Mouse (Mus musculus): ENCODE measurements around the gene Srpk1. TPM values are rescaled to one million over a fixed set of nuclear protein-coding genes. Genes with fewer than 3 reads are reported as not detected.

The Srpk1 gene
- polyA plus RNA-seq, 1 experiment, result 167 TPM

DNA sequence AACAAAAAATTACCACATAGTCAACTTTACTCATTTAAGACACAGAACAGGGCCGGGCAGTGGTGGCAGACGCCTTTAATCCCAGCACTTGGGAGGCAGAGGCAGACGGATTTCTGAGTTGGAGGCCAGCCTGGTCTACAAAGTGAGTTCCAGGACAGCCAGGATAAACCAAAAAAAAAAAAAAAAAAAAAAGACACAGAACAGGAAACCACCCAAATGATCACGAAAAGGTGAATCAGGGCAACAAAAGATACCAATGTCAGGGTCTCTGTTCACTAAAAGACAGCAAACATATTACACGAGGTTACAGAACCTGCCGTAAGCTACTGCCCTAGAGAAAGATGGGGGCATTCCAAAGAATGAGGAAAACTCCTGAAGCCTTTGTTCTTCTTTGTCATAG, 9.4 kb downstream of the Srpk1 start:
- Histone ChIP-seq H3K36me3 (ENCODE audit: control insufficient read depth, insufficient read depth, low read length) (no peaks in the 10 kb centered on the region), H3K27ac (ENCODE audit: control insufficient read depth, insufficient read depth, low read depth, low read length) (no peak overlapping the region), H3K4me1 (ENCODE audit: control insufficient read depth, insufficient read depth, low read length) (no peaks in the 10 kb centered on the region), H3K27me3 (ENCODE audit: control insufficient read depth, insufficient read depth, low read length) (no peaks in the 10 kb centered on the region), H3K4me3 (ENCODE audit: control insufficient read depth, low read depth, low read length) (no peak overlapping the region)
- no peak for TF ChIP-seq POLR2A (IDR thresholded peaks at IDR 0.05; ENCODE audit: control insufficient read depth, low read depth, low read length)

DNA sequence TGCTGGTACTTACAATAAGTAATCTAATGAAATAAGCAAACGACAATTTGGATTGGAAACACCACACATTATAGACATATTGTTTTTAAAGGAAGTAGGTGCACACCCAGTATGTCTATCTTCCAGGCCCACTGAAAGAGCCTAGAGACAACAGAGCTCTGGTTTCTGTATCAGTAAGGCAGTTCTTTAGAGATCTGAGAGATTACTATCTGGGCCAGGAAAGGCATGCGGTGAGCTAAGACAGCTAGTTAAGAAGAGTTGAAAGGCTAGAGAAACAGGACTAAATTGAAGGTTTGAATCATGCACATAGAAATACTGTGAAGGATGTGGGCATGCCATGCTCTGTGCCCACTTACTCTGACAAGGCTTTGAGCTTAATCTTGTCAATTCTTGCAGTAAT, 9.9 kb downstream of the Srpk1 start:
- H3K4me1 ChIP-seq (ENCODE audit: control insufficient read depth, insufficient read depth, low read length), result no peaks in the 10 kb centered on the region
- no peaks in the 10 kb centered on the region; the same call in none of the 2 replicates for H3K36me3 ChIP-seq (ENCODE audit: control insufficient read depth, insufficient read depth, low read length)
- no peaks in the 10 kb centered on the region for H3K27me3 ChIP-seq (ENCODE audit: control insufficient read depth, insufficient read depth, low read length)
- H3K27ac ChIP-seq (ENCODE audit: control insufficient read depth, insufficient read depth, low read depth, low read length), result no peak overlapping the region
- H3K4me3 ChIP-seq (ENCODE audit: control insufficient read depth, low read depth, low read length), result no peak overlapping the region
- TF ChIP-seq CTCF (IDR thresholded peaks at IDR 0.05; ENCODE audit: control insufficient read depth, insufficient read depth, insufficient replicate concordance, low read depth, low read length) (no peak), POLR2A (IDR thresholded peaks at IDR 0.05; ENCODE audit: control insufficient read depth, low read depth, low read length) (no peak)

DNA sequence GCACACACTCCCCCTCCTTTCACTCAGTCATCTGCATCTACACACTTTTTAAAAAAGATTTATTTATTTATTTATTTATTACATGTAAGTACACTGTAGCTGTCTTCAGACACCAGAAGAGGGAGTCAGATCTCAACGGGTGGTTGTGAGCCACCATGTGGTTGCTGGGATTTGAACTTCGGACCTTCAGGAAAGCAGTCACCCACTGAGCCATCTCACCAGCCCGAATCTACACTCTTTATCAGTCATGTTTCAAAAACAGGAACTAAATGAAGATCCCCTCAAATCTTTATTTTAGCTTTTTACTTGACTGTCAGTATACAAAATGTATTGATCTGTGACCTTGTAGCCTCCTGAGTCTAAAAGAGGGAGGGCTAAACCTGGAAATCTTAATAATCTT, 13.0 kb downstream of the Srpk1 start:
- Histone ChIP-seq H3K36me3 (ENCODE audit: control insufficient read depth, insufficient read depth, low read length) (no peaks in the 10 kb centered on the region; the same call in none of the 2 replicates), H3K4me3 (ENCODE audit: control insufficient read depth, low read depth, low read length) (no peak overlapping the region), H3K27me3 (ENCODE audit: control insufficient read depth, insufficient read depth, low read length) (no peaks in the 10 kb centered on the region), H3K4me1 (ENCODE audit: control insufficient read depth, insufficient read depth, low read length) (no peaks in the 10 kb centered on the region), H3K27ac (ENCODE audit: control insufficient read depth, insufficient read depth, low read depth, low read length) (no peak overlapping the region)
- TF ChIP-seq CTCF (IDR thresholded peaks at IDR 0.05; ENCODE audit: control insufficient read depth, insufficient read depth, insufficient replicate concordance, low read depth, low read length), result no peak
- no peak for TF ChIP-seq POLR2A (IDR thresholded peaks at IDR 0.05; ENCODE audit: control insufficient read depth, low read depth, low read length)

DNA sequence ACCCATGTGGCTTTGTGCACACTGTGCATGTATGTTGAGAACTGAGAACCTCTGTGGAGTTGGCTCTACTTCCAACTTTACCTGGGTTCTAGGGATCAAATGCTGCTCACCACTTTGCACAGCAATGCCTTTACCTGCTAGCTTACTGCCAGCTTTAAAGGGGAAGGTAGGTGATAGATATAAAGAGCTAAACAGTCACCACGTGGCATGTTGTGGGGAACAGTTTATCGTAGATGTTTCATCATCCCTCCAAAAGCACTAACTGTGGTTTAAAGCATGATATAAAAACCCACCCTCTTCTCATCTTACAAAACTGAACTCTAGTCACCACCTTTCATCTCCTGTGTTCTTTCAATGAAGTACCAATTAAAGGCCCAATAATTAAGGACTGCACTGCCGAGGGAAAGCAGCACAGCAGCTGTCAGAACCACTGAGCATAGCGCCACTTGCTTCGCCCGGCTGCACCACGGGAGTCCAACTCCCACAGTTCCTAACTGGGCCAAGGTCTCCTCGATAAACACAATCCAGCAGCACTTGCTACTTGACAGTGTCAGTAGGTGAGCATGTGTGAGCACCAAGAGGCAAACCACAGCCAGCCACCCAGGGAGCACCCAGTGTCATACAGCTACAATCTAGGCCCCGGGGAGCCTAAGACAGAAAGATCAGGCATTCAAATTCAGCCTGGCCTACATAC, 20.8 kb downstream of the Srpk1 start:
- Histone ChIP-seq H3K4me1 (ENCODE audit: control insufficient read depth, insufficient read depth, low read length) (no peaks in the 10 kb centered on the region), H3K27ac (ENCODE audit: control insufficient read depth, insufficient read depth, low read depth, low read length) (no peak overlapping the region), H3K36me3 (ENCODE audit: control insufficient read depth, insufficient read depth, low read length) (peaks cover 14% of the 10 kb centered on the region), H3K4me3 (ENCODE audit: control insufficient read depth, low read depth, low read length) (no peak overlapping the region), H3K27me3 (ENCODE audit: control insufficient read depth, insufficient read depth, low read length) (no peaks in the 10 kb centered on the region)
- TF ChIP-seq CTCF (IDR thresholded peaks at IDR 0.05; ENCODE audit: control insufficient read depth, insufficient read depth, insufficient replicate concordance, low read depth, low read length) (no peak), POLR2A (IDR thresholded peaks at IDR 0.05; ENCODE audit: control insufficient read depth, low read depth, low read length) (no peak)

DNA sequence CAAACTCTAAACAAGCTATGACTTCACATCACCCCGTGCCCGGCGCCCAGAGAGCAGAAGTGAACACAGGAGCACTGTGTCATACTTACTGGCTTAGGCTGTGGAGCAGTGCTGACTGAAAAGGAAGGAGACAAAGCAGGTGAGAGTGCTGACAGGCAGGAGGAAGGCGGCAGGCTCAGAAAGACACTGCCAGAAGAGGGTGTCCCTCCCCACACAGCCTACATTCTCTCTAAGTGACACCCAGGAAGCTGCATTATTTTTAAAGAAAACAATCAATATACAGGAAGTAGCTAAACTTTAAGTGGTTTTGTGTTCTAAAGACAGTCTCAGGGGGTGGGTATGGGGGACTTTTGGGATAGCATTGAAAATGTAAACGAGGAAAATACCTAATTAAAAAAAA, 21.7 kb downstream of the Srpk1 start:
- H3K27me3 ChIP-seq (ENCODE audit: control insufficient read depth, insufficient read depth, low read length), result no peaks in the 10 kb centered on the region
- H3K4me1 ChIP-seq (ENCODE audit: control insufficient read depth, insufficient read depth, low read length), result no peaks in the 10 kb centered on the region
- no peak overlapping the region for H3K27ac ChIP-seq (ENCODE audit: control insufficient read depth, insufficient read depth, low read depth, low read length)
- no peak for TF ChIP-seq POLR2A (IDR thresholded peaks at IDR 0.05; ENCODE audit: control insufficient read depth, low read depth, low read length)
- TF ChIP-seq CTCF (IDR thresholded peaks at IDR 0.05; ENCODE audit: control insufficient read depth, insufficient read depth, insufficient replicate concordance, low read depth, low read length), result no peak
- H3K4me3 ChIP-seq (ENCODE audit: control insufficient read depth, low read depth, low read length), result no peak overlapping the region
- peaks cover 14% of the 10 kb centered on the region for H3K36me3 ChIP-seq (ENCODE audit: control insufficient read depth, insufficient read depth, low read length)

DNA sequence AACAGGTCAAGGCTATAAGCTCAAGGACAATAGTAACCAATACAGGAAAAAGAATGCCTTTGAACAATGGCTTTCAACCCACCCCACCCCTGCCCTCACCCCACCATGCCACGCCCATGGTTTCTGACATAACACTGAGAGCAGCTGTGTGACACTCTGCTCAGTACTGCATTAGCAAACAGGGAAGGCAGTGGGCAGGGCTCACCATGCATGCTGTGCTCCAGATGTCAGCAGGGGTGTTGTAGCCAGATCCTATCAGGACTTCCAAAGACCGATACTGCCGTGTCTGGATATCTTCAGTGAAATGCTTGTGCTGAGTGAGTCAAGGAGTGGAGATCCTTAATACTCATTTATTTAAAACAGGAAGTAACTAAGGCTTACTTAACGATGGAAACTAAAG, 28.5 kb downstream of the Srpk1 start:
- Histone ChIP-seq H3K36me3 (ENCODE audit: control insufficient read depth, insufficient read depth, low read length) (peaks cover 7% of the 10 kb centered on the region), H3K4me3 (ENCODE audit: control insufficient read depth, low read depth, low read length) (peak overlapping the region; percentile 37; the same call in 1 of the 2 replicates), H3K4me1 (ENCODE audit: control insufficient read depth, insufficient read depth, low read length) (no peaks in the 10 kb centered on the region), H3K27ac (ENCODE audit: control insufficient read depth, insufficient read depth, low read depth, low read length) (peak overlapping the region; percentile 63), H3K27me3 (ENCODE audit: control insufficient read depth, insufficient read depth, low read length) (no peaks in the 10 kb centered on the region)
- TF ChIP-seq POLR2A (IDR thresholded peaks at IDR 0.05; ENCODE audit: control insufficient read depth, low read depth, low read length), result no peak; the same call in 1 of the 2 replicates
- TF ChIP-seq CTCF (IDR thresholded peaks at IDR 0.05; ENCODE audit: control insufficient read depth, insufficient read depth, insufficient replicate concordance, low read depth, low read length), result no peak

DNA sequence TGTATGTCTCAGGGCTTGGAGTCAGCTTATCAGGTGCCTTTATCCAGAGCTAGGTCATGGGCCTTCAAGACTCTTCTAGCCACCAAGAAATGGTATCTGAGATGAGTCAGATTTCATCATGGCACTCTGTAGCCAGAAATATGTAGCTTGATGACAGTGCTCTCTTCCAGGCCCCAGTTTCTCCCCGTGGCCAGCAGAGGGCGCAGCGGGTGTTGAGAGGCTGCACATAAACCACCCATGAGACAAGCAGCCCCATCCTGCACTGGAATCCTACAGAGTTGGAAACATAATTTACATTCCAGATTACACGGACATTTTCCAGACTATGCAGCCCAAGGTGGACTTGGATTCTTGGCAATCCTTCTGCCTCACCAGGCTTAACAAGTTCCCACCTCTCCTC, 29.5 kb downstream of the Srpk1 start:
- Histone ChIP-seq H3K27ac (ENCODE audit: control insufficient read depth, insufficient read depth, low read depth, low read length) (no peak overlapping the region), H3K27me3 (ENCODE audit: control insufficient read depth, insufficient read depth, low read length) (no peaks in the 10 kb centered on the region), H3K4me3 (ENCODE audit: control insufficient read depth, low read depth, low read length) (no peak overlapping the region), H3K36me3 (ENCODE audit: control insufficient read depth, insufficient read depth, low read length) (peaks cover 8% of the 10 kb centered on the region), H3K4me1 (ENCODE audit: control insufficient read depth, insufficient read depth, low read length) (no peaks in the 10 kb centered on the region; the same call in 1 of the 2 replicates)
- TF ChIP-seq POLR2A (IDR thresholded peaks at IDR 0.05; ENCODE audit: control insufficient read depth, low read depth, low read length), result no peak
- TF ChIP-seq CTCF (IDR thresholded peaks at IDR 0.05; ENCODE audit: control insufficient read depth, insufficient read depth, insufficient replicate concordance, low read depth, low read length), result peak; percentile 73

Data from testis, adult 2 months (tissue).